Mouse (Mus musculus) liver, embryonic 11.5 days (tissue): ENCODE measurements around the gene Il11ra1. TPM values are rescaled to one million over a fixed set of nuclear protein-coding genes. Genes with fewer than 3 reads are reported as not detected.
"Not testable (repeated sequence)": the region's sequence is repeated elsewhere in the genome, so short reads cannot be mapped to it uniquely, and the experiment has no call there.

ENCODE experiments used
- ATAC-seq: fragments of 200-750 bp; cut with Nextera tagmentation; replicated peaks from 2 replicates; pipeline ENCODE4 v1.8.0; 2017; ENCODE audit warnings: moderate number of reproducible peaks, mild to moderate bottlenecking, moderate TSS enrichment, moderate library complexity; ENCODE audit not compliant: low FRiP score
- DNase-seq: peaks from one replicate; pipeline ENCODE4 v3.0.0-alpha.2; 2017; ENCODE audit warnings: low spot score
- H3K27ac ChIP-seq: fragments of 300-500 bp; sonication (generic); 2 replicates; pipeline ENCODE4 v1.5.1; 2014; ENCODE audit warnings: mild to moderate bottlenecking, low read depth, low read length, control low read depth
- H3K27me3 ChIP-seq: fragments of 300-500 bp; sonication (generic); replicated peaks from 2 replicates; pipeline ENCODE4 v1.6.1; 2014; ENCODE audit warnings: low read length, mixed read lengths; ENCODE audit not compliant: control insufficient read depth, insufficient read depth
- H3K36me3 ChIP-seq: fragments of 300-500 bp; sonication (generic); 2 replicates; pipeline ENCODE4 v1.6.1; 2014; ENCODE audit warnings: mild to moderate bottlenecking, low read length, moderate library complexity, mixed read lengths; ENCODE audit not compliant: control insufficient read depth, insufficient read depth
- H3K4me1 ChIP-seq: fragments of 300-500 bp; sonication (generic); replicated peaks from 2 replicates; pipeline ENCODE4 v1.6.1; 2014; ENCODE audit warnings: low read length, mixed read lengths; ENCODE audit not compliant: control insufficient read depth, insufficient read depth
- H3K4me2 ChIP-seq: fragments of 300-500 bp; sonication (generic); 2 replicates; pipeline ENCODE4 v1.6.1; 2014; ENCODE audit warnings: mild to moderate bottlenecking, control low read depth, moderate library complexity
- H3K4me3 ChIP-seq: fragments of 300-500 bp; sonication (generic); 2 replicates; pipeline ENCODE4 v1.5.1; 2014; ENCODE audit warnings: low read depth, low read length, control low read depth
- H3K9ac ChIP-seq: fragments of 300-500 bp; sonication (generic); 2 replicates; pipeline ENCODE4 v1.6.1; 2014; ENCODE audit warnings: low read depth, low read length, control low read depth
- H3K9me3 ChIP-seq: fragments of 300-500 bp; sonication (generic); 2 replicates; pipeline ENCODE4 v1.6.1; 2016; ENCODE audit warnings: low read length, inconsistent platforms, mixed read lengths; ENCODE audit not compliant: control insufficient read depth
- WGBS: fragments of 180-500 bp; shearing (Covaris S2); extraction: QIAGEN DNeasy Blood & Tissue Kit; methylation state at CpG from one replicate; pipeline ENCODE4 v1.1.7; 2014; 5-methylcytosine and 5-hydroxymethylcytosine counted together
- polyA plus RNA-seq: library from polyadenylated mRNA; unstranded; fragments of >200 nt; fragmentation: Nextera tagmentation; extraction: Ambion mirVana; gene quantifications from 2 replicates; pipeline ENCODE4 v1.2.1, GENCODE M21; 2014

The Il11ra1 gene
- 66.8 and 72.9 TPM in 2 replicates for polyA plus RNA-seq

GRCm38 (mm10) chr4:41699783-41700182 is at the start of gene Il11ra1:
Il11ra1 (plus strand) TSS chr4:41699989.
- not testable (repeated sequence) for ATAC-seq, H3K27me3 ChIP-seq, H3K36me3 ChIP-seq, H3K4me2 ChIP-seq, H3K27ac ChIP-seq, DNase-seq, H3K4me1 ChIP-seq, H3K9ac ChIP-seq, H3K9me3 ChIP-seq, H3K4me3 ChIP-seq
- 72% methylated on average over 10 of the region's 10 CpGs for WGBS

GRCm38 (mm10) chr4:41653296-41653695 is 46.5 kb upstream of the Il11ra1 start:
- Histone ChIP-seq H3K4me3 (no peak overlapping the region), H3K27me3 (peaks cover 8% of the 10 kb centered on the region), H3K27ac (no peak overlapping the region), H3K36me3 (no peaks in the 10 kb centered on the region), H3K9ac (no peak overlapping the region), H3K4me2 (no peak overlapping the region), H3K9me3 (no peaks in the 10 kb centered on the region), H3K4me1 (no peaks in the 10 kb centered on the region)
- WGBS, result 48% methylated on average over 6 of the region's 6 CpGs
- DNase-seq (no peak), ATAC-seq (no peak)

- no peak for DNase-seq
These were observed 46.1 kb upstream of the Il11ra1 start for GRCm38 (mm10) chr4:41653730-41654129.

GRCm38 (mm10) chr4:41654217-41654616 is 45.6 kb upstream of the Il11ra1 start:
- ATAC-seq, result no peak
- H3K27ac ChIP-seq, result no peak overlapping the region
- no peaks in the 10 kb centered on the region for H3K36me3 ChIP-seq
- H3K27me3 ChIP-seq, result peaks cover 8% of the 10 kb centered on the region
- no peak overlapping the region for H3K4me2 ChIP-seq
- H3K4me1 ChIP-seq, result no peaks in the 10 kb centered on the region
- H3K9ac ChIP-seq, result no peak overlapping the region
- no peaks in the 10 kb centered on the region for H3K9me3 ChIP-seq
- 17% methylated on average over 7 of the region's 7 CpGs for WGBS
- no peak overlapping the region for H3K4me3 ChIP-seq
- peak; percentile 64 for DNase-seq

More at GRCm38 (mm10) chr4:41653730-41654129, 46.1 kb upstream of the Il11ra1 start:
- Histone ChIP-seq H3K4me1 (no peaks in the 10 kb centered on the region), H3K36me3 (no peaks in the 10 kb centered on the region), H3K9me3 (no peaks in the 10 kb centered on the region), H3K9ac (no peak overlapping the region), H3K4me3 (no peak overlapping the region), H3K27me3 (peaks cover 8% of the 10 kb centered on the region), H3K4me2 (no peak overlapping the region), H3K27ac (no peak overlapping the region)
- 50% methylated on average over 6 of the region's 6 CpGs for WGBS
- 0 out of 2 replicates have a peak, but pooled peaks have one; percentile 32 for ATAC-seq

GRCm38 (mm10) chr4:41655525-41655924 is 44.3 kb upstream of the Il11ra1 start:
- no peak for DNase-seq
- ATAC-seq, result no peak
- H3K27ac ChIP-seq, result no peak overlapping the region
- H3K4me1 ChIP-seq, result peaks cover 5% of the 10 kb centered on the region; the same call in 1 of the 2 replicates
- H3K9ac ChIP-seq, result no peak overlapping the region
- H3K4me2 ChIP-seq, result no peak overlapping the region
- no peaks in the 10 kb centered on the region for H3K9me3 ChIP-seq
- WGBS, result 72% methylated on average over 2 of the region's 2 CpGs
- no peaks in the 10 kb centered on the region for H3K36me3 ChIP-seq
- H3K27me3 ChIP-seq, result peaks cover 10% of the 10 kb centered on the region; the same call in 1 of the 2 replicates
- H3K4me3 ChIP-seq, result no peak overlapping the region

GRCm38 (mm10) chr4:41658566-41659384 is 41.0 kb upstream of the Il11ra1 start:
- WGBS, result 15% methylated on average over 18 of the region's 25 CpGs
- peaks cover 13% of the 10 kb centered on the region; the same call in 1 of the 2 replicates for H3K27me3 ChIP-seq
- 0 out of 2 replicates have a peak, but pooled peaks have one; percentile 37 for ATAC-seq
- no peak overlapping the region for H3K4me3 ChIP-seq
- no peaks in the 10 kb centered on the region for H3K36me3 ChIP-seq
- DNase-seq, result no peak
- H3K27ac ChIP-seq, result no peak overlapping the region
- peak overlapping the region; percentile 8; the same call in 1 of the 2 replicates for H3K4me2 ChIP-seq
- H3K9ac ChIP-seq, result no peak overlapping the region
- no peaks in the 10 kb centered on the region for H3K9me3 ChIP-seq
- H3K4me1 ChIP-seq, result peaks cover 10% of the 10 kb centered on the region

GRCm38 (mm10) chr4:41659556-41659955 is 40.2 kb upstream of the Il11ra1 start:
- ATAC-seq, result no peak
- H3K27me3 ChIP-seq, result peaks cover 13% of the 10 kb centered on the region; the same call in 1 of the 2 replicates

GRCm38 (mm10) chr4:41660851-41661430 is 38.8 kb upstream of the Il11ra1 start:
- Histone ChIP-seq H3K36me3 (no peaks in the 10 kb centered on the region), H3K4me2 (0 out of 2 replicates have a peak overlapping the region, but pooled peaks have one; percentile 15), H3K27me3 (peaks cover 10% of the 10 kb centered on the region), H3K27ac (0 out of 2 replicates have a peak overlapping the region, but pooled peaks have one; percentile 36), H3K9me3 (no peaks in the 10 kb centered on the region), H3K4me3 (no peak overlapping the region), H3K4me1 (peaks cover 27% of the 10 kb centered on the region), H3K9ac (no peak overlapping the region)
- WGBS, result 57% methylated on average over 11 of the region's 11 CpGs
- no peak for DNase-seq
- peak; percentile 16; the same call in 1 of the 2 replicates for ATAC-seq

More at GRCm38 (mm10) chr4:41659556-41659955, 40.2 kb upstream of the Il11ra1 start:
- no peak overlapping the region for H3K4me2 ChIP-seq
- H3K4me3 ChIP-seq, result no peak overlapping the region
- DNase-seq, result no peak
- no peaks in the 10 kb centered on the region for H3K36me3 ChIP-seq
- H3K9ac ChIP-seq, result no peak overlapping the region
- peaks cover 16% of the 10 kb centered on the region for H3K4me1 ChIP-seq
- H3K27ac ChIP-seq, result no peak overlapping the region
- 57% methylated on average over 13 of the region's 13 CpGs for WGBS
- no peaks in the 10 kb centered on the region for H3K9me3 ChIP-seq
